Mouse (Mus musculus): ENCODE measurements around the gene Grm7. TPM values are rescaled to one million over a fixed set of nuclear protein-coding genes. Genes with fewer than 3 reads are reported as not detected.

The Grm7 gene
- total and polyA plus RNA-seq, 3 experiments: 0.16 to 0.30 (median 0.16) TPM

- H3K36me3 ChIP-seq (ENCODE audit: control insufficient read depth, insufficient read depth, low read length): no peaks in the 10 kb centered on the region
- intact Hi-C loops (cut with DNase I): no loop called here
- TF ChIP-seq POLR2A (IDR thresholded peaks at IDR 0.05; ENCODE audit: insufficient read depth, low read depth, low read length) (no peak), CTCF (IDR thresholded peaks at IDR 0.05) (no peak), EP300 (IDR thresholded peaks at IDR 0.05; ENCODE audit: insufficient read depth, low read depth, low read length) (no peak)
- DNase-seq: no peak
- H3K4me1 ChIP-seq (ENCODE audit: control insufficient read depth, insufficient read depth, low read length): no peaks in the 10 kb centered on the region; the same call in 1 of the 2 replicates
- no peaks in the 10 kb centered on the region for H3K79me2 ChIP-seq (replicated peaks; ENCODE audit: control insufficient read depth, insufficient read depth, low read length)
- no peak overlapping the region for H3K27ac ChIP-seq
- H3K4me3 ChIP-seq: no peak overlapping the region
- no peak overlapping the region for H3K9ac ChIP-seq (ENCODE audit: low read depth, low read length)
- WGBS: 23% methylated on average over 4 of the region's 4 CpGs
- H3K27me3 ChIP-seq (ENCODE audit: control insufficient read depth, insufficient read depth, low read length): no peaks in the 10 kb centered on the region
These were observed 726.4 kb downstream of the Grm7 start for GRCm38 (mm10) chr6:111371581-111372349.

GRCm38 (mm10) chr6:111372626-111373380 lies 727.4 kb downstream of the Grm7 start:
- Histone ChIP-seq H3K4me1 (ENCODE audit: control insufficient read depth, insufficient read depth, low read length) (no peaks in the 10 kb centered on the region; the same call in 1 of the 2 replicates), H3K36me3 (ENCODE audit: control insufficient read depth, insufficient read depth, low read length) (no peaks in the 10 kb centered on the region), H3K9ac (ENCODE audit: low read depth, low read length) (no peak overlapping the region), H3K4me3 (no peak overlapping the region), H3K79me2 (replicated peaks; ENCODE audit: control insufficient read depth, insufficient read depth, low read length) (no peaks in the 10 kb centered on the region), H3K27me3 (ENCODE audit: control insufficient read depth, insufficient read depth, low read length) (no peaks in the 10 kb centered on the region), H3K27ac (no peak overlapping the region)
- 51% methylated on average over 11 of the region's 11 CpGs for WGBS
- intact Hi-C loops (cut with DNase I): no loop called here
- TF ChIP-seq POLR2A (IDR thresholded peaks at IDR 0.05; ENCODE audit: insufficient read depth, low read depth, low read length) (no peak), CTCF (IDR thresholded peaks at IDR 0.05) (no peak), EP300 (IDR thresholded peaks at IDR 0.05; ENCODE audit: insufficient read depth, low read depth, low read length) (no peak)
- no peak for DNase-seq

- Histone ChIP-seq H3K4me1 (ENCODE audit: control insufficient read depth, insufficient read depth, low read length) (no peaks in the 10 kb centered on the region), H3K79me2 (replicated peaks; ENCODE audit: control insufficient read depth, insufficient read depth, low read length) (no peaks in the 10 kb centered on the region), H3K27me3 (ENCODE audit: control insufficient read depth, insufficient read depth, low read length) (no peaks in the 10 kb centered on the region), H3K4me3 (no peak overlapping the region), H3K9ac (ENCODE audit: low read depth, low read length) (no peak overlapping the region), H3K27ac (no peak overlapping the region), H3K36me3 (ENCODE audit: control insufficient read depth, insufficient read depth, low read length) (no peaks in the 10 kb centered on the region)
- 50% methylated on average over 2 of the region's 2 CpGs for WGBS
- intact Hi-C loops (cut with DNase I): no loop called here
- TF ChIP-seq EP300 (IDR thresholded peaks at IDR 0.05; ENCODE audit: insufficient read depth, low read depth, low read length): no peak
- TF ChIP-seq CTCF (IDR thresholded peaks at IDR 0.05): no peak
- no peak for TF ChIP-seq POLR2A (IDR thresholded peaks at IDR 0.05; ENCODE audit: insufficient read depth, low read depth, low read length)
- DNase-seq: no peak
These were observed 735.3 kb downstream of the Grm7 start for GRCm38 (mm10) chr6:111380710-111381109.

- H3K27me3 ChIP-seq (ENCODE audit: control insufficient read depth, insufficient read depth, low read length): no peaks in the 10 kb centered on the region
- H3K9ac ChIP-seq (ENCODE audit: low read depth, low read length): no peak overlapping the region
- TF ChIP-seq POLR2A (IDR thresholded peaks at IDR 0.05; ENCODE audit: insufficient read depth, low read depth, low read length) (no peak), CTCF (IDR thresholded peaks at IDR 0.05) (no peak), EP300 (IDR thresholded peaks at IDR 0.05; ENCODE audit: insufficient read depth, low read depth, low read length) (no peak)
- no peak overlapping the region for H3K27ac ChIP-seq
- no peak overlapping the region for H3K4me3 ChIP-seq
- no peaks in the 10 kb centered on the region for H3K4me1 ChIP-seq (ENCODE audit: control insufficient read depth, insufficient read depth, low read length)
- H3K79me2 ChIP-seq (replicated peaks; ENCODE audit: control insufficient read depth, insufficient read depth, low read length): no peaks in the 10 kb centered on the region
- DNase-seq: no peak
- intact Hi-C loops (cut with DNase I): no loop called here
- no peaks in the 10 kb centered on the region for H3K36me3 ChIP-seq (ENCODE audit: control insufficient read depth, insufficient read depth, low read length)
- WGBS: 75% methylated on average over 8 of the region's 8 CpGs
These were observed 763.4 kb downstream of the Grm7 start for GRCm38 (mm10) chr6:111408750-111409149.

- Histone ChIP-seq H3K27me3 (ENCODE audit: control insufficient read depth, insufficient read depth, low read length) (no peaks in the 10 kb centered on the region), H3K36me3 (ENCODE audit: control insufficient read depth, insufficient read depth, low read length) (no peaks in the 10 kb centered on the region), H3K79me2 (replicated peaks; ENCODE audit: control insufficient read depth, insufficient read depth, low read length) (no peaks in the 10 kb centered on the region), H3K4me3 (no peak overlapping the region), H3K4me1 (ENCODE audit: control insufficient read depth, insufficient read depth, low read length) (no peaks in the 10 kb centered on the region), H3K9ac (ENCODE audit: low read depth, low read length) (no peak overlapping the region), H3K27ac (no peak overlapping the region)
- TF ChIP-seq POLR2A (IDR thresholded peaks at IDR 0.05; ENCODE audit: insufficient read depth, low read depth, low read length) (no peak), CTCF (IDR thresholded peaks at IDR 0.05) (no peak), EP300 (IDR thresholded peaks at IDR 0.05; ENCODE audit: insufficient read depth, low read depth, low read length) (no peak)
- intact Hi-C loops (cut with DNase I): no loop called here
- 61% methylated on average over 1 of the region's 1 CpGs for WGBS
- no peak for DNase-seq
These were observed 779.4 kb downstream of the Grm7 start for GRCm38 (mm10) chr6:111424737-111425136.

- H3K27me3 ChIP-seq (ENCODE audit: control insufficient read depth, insufficient read depth, low read length): no peaks in the 10 kb centered on the region
- no peaks in the 10 kb centered on the region; the same call in 1 of the 2 replicates for H3K36me3 ChIP-seq (ENCODE audit: control insufficient read depth, insufficient read depth, low read length)
- intact Hi-C loops (cut with DNase I): no loop called here
- TF ChIP-seq EP300 (IDR thresholded peaks at IDR 0.05; ENCODE audit: insufficient read depth, low read depth, low read length) (no peak), CTCF (IDR thresholded peaks at IDR 0.05) (no peak), POLR2A (IDR thresholded peaks at IDR 0.05; ENCODE audit: insufficient read depth, low read depth, low read length) (no peak)
- no peak for DNase-seq
- 62% methylated on average over 2 of the region's 2 CpGs for WGBS
- H3K79me2 ChIP-seq (replicated peaks; ENCODE audit: control insufficient read depth, insufficient read depth, low read length): no peaks in the 10 kb centered on the region
- H3K27ac ChIP-seq: no peak overlapping the region
- no peak overlapping the region for H3K9ac ChIP-seq (ENCODE audit: low read depth, low read length)
- H3K4me1 ChIP-seq (ENCODE audit: control insufficient read depth, insufficient read depth, low read length): peaks cover 2% of the 10 kb centered on the region; the same call in 1 of the 2 replicates
- H3K4me3 ChIP-seq: no peak overlapping the region
These were observed 800.8 kb downstream of the Grm7 start for GRCm38 (mm10) chr6:111446228-111446627.
